In the genomic region with DNA sequence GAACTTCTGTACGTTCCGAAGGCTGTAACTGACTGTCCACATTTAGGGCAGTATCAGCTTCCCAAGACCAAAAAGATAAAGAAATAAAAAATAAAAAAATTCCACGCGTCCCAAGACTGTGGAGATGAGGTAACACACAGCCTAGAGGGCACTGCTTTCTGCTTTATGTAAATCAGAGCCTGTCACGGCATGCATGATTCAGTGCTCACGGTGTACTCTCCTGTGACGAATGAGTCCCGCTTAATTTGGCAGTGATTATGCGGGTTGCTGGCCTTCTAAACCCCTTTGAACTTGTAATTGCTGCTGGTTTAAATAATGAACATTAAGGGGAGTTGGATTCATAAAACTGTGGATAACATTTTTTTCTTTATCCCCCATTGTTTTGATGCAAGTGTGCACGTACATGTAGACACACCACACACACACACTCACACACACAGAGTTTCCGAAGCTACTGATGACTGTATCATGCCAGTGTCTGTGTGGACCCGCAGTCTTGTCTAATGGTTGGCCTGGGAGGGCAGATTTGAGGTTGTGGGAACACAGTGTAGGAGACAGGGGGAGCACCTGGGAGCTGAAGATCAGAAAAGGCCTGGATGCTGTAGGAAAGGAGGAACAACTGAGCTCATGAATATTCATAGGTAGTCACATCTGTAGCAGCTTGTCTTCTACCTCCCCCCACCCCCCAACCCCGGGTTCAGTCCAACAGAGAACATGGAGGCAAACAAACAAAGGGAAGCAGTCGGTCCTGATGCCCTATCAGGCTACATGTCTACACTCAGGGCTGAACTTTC, we compare ENCODE assay signal across 9 mouse cellular contexts.
DNase-seq lines count a peak whose midpoint lies in the region; ATAC-seq and TF ChIP-seq lines count a peak whose summit lies in the region.
"Had no signal": no experiment of that assay in that cellular context is flagged by ENCODE, and none has a peak within 500 bp of the region (broad histone marks: within the 10 kb centered on the region; RNA-seq: fewer than 3 reads in every experiment).

No protein-coding gene starts in this region.

- no peak overlapping the region for H3K9ac ChIP-seq in forebrain, embryonic 12.5 days
- H3K9ac ChIP-seq in kidney, embryonic 16.5 days (replicated peaks; ENCODE audit: low read length) = no peak overlapping the region

- H3K27me3 ChIP-seq in kidney, adult 2 months (replicated peaks; ENCODE audit: control insufficient read depth, insufficient read depth, low read length) = no peaks in the 10 kb centered on the region; the same call in 1 of the 2 replicates
- H3K27me3 ChIP-seq in forebrain, embryonic 12.5 days = no peaks in the 10 kb centered on the region
- H3K27me3 ChIP-seq in kidney, embryonic 16.5 days (ENCODE audit: insufficient read depth, low read length) = no peaks in the 10 kb centered on the region

- DNase-seq in kidney, adult 2 months = peak; percentile 43
- no peak for DNase-seq in kidney, adult 18-20 months
- DNase-seq in ovary, postnatal 14 days (ENCODE audit: low spot score) = no peak
- no peak for DNase-seq in thymus, postnatal 14 days
- DNase-seq in frontal cortex, postnatal 14 days (ENCODE audit: low spot score in 2 of 2) = no peak

- 0 out of 2 replicates have a peak overlapping the region, but pooled peaks have one; percentile 6 for H3K4me2 ChIP-seq in forebrain, embryonic 12.5 days
- H3K4me2 ChIP-seq in kidney, embryonic 16.5 days (replicated peaks; ENCODE audit: low read depth, low read length) = no peak overlapping the region

- TF ChIP-seq CTCF in kidney, adult 2 months (conservative IDR thresholded peaks at IDR 0.05; ENCODE audit: insufficient read depth, insufficient read length, low read depth, low read length) = no peak
- no peak for TF ChIP-seq CTCF in olfactory bulb, adult 2 months (IDR thresholded peaks at IDR 0.05; ENCODE audit: insufficient read depth, low read depth, low read length)

- no peak overlapping the region for H3K4me3 ChIP-seq in kidney, adult 2 months (ENCODE audit: insufficient read depth, low read depth, low read length)
- H3K4me3 ChIP-seq in forebrain, embryonic 12.5 days (replicated peaks) = no peak overlapping the region
- no peak overlapping the region for H3K4me3 ChIP-seq in kidney, embryonic 16.5 days (ENCODE audit: low read length)
- no peak overlapping the region for H3K4me3 ChIP-seq in olfactory bulb, adult 2 months (ENCODE audit: insufficient read depth, low read depth, low read length)
- H3K4me3 ChIP-seq: layer of hippocampus, adult 2 months had no signal

- WGBS in kidney, adult 2 months = 32% methylated on average over 14 of the region's 14 CpGs
- 39% methylated on average over 14 of the region's 14 CpGs for WGBS in forebrain, embryonic 12.5 days
- WGBS in kidney, embryonic 16.5 days = 43% methylated on average over 14 of the region's 14 CpGs
- WGBS in olfactory bulb, adult 2 months = 22% methylated on average over 14 of the region's 14 CpGs

- H3K36me3 ChIP-seq in kidney, adult 2 months (ENCODE audit: control insufficient read depth, insufficient read depth, low read length) = no peaks in the 10 kb centered on the region; the same call in 1 of the 2 replicates
- no peaks in the 10 kb centered on the region; the same call in 1 of the 2 replicates for H3K36me3 ChIP-seq in forebrain, embryonic 12.5 days (replicated peaks)
- peaks cover 7% of the 10 kb centered on the region; the same call in 1 of the 2 replicates for H3K36me3 ChIP-seq in kidney, embryonic 16.5 days (ENCODE audit: insufficient read depth, low read length)

- H3K4me1 ChIP-seq in kidney, adult 2 months (ENCODE audit: control insufficient read depth, insufficient read depth, low read length) = no peaks in the 10 kb centered on the region
- H3K4me1 ChIP-seq in forebrain, embryonic 12.5 days = peaks cover 25% of the 10 kb centered on the region
- peaks cover 17% of the 10 kb centered on the region; the same call in 1 of the 2 replicates for H3K4me1 ChIP-seq in kidney, embryonic 16.5 days (ENCODE audit: insufficient read depth, low read length)
- H3K4me1 ChIP-seq in olfactory bulb, adult 2 months (ENCODE audit: control insufficient read depth, insufficient read depth, low read length) = peaks cover 10% of the 10 kb centered on the region

- H3K27ac ChIP-seq in kidney, adult 2 months (ENCODE audit: insufficient read depth, low read depth, low read length) = no peak overlapping the region
- H3K27ac ChIP-seq in forebrain, embryonic 12.5 days = peak overlapping the region; percentile 84
- H3K27ac ChIP-seq in kidney, embryonic 16.5 days (ENCODE audit: low read length) = peak overlapping the region; percentile 25; the same call in 1 of the 2 replicates
- peak overlapping the region; percentile 53 for H3K27ac ChIP-seq in olfactory bulb, adult 2 months (ENCODE audit: insufficient read depth, low read depth, low read length)
- H3K27ac ChIP-seq: layer of hippocampus, adult 2 months had no signal

- ATAC-seq in forebrain, embryonic 12.5 days (ENCODE audit: low FRiP score) = peak; percentile 86
- ATAC-seq in kidney, embryonic 16.5 days (ENCODE audit: low FRiP score, low TSS enrichment) = peak; percentile 91

- no peak for TF ChIP-seq POLR2A in kidney, adult 2 months (IDR thresholded peaks at IDR 0.05; ENCODE audit: low read depth, low read length)
- no peak for TF ChIP-seq POLR2A in olfactory bulb, adult 2 months (IDR thresholded peaks at IDR 0.05; ENCODE audit: insufficient read depth, low read depth, low read length)

- H3K9me3 ChIP-seq in forebrain, embryonic 12.5 days = no peaks in the 10 kb centered on the region
- H3K9me3 ChIP-seq in kidney, embryonic 16.5 days (ENCODE audit: low read length) = no peaks in the 10 kb centered on the region
